In the genomic region with DNA sequence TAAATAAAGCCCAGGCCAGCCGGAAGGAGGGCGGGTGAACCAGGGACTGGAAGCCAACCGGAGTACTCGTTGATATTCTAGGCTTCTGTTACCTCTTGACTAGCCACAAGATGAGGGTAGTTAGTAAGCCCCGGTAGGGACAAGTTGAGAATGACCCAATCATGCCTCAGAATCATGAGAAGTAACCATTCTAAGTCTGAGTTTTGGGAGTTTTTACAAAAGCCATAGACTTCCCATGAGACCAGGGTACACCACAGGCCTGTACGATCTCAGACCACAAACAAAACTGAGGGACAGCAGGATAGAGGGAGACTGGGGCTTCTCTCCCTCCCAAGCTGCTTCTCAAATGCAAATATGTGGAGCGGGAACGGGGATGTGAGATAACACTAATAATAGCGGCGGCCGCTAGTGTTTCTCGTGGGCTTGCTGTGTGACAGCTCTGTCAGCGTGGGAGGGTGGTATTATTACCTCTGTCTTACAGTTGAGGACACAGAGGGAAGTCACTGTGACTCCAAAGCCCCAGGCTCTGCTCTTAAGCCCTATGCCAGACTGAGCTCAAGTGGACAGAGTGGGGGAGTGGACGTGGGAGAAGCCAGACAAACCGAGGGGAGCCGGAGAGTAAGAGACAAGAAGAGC, we compare ENCODE assay signal across 25 mouse cellular contexts. TPM values are rescaled to one million over a fixed set of nuclear protein-coding genes. Genes with fewer than 3 reads are reported as not detected.
DNase-seq lines count a peak whose midpoint lies in the region; ATAC-seq and TF ChIP-seq lines count a peak whose summit lies in the region.
"Had no signal": no experiment of that assay in that cellular context is flagged by ENCODE, and none has a peak within 500 bp of the region (broad histone marks: within the 10 kb centered on the region; RNA-seq: fewer than 3 reads in every experiment).

No protein-coding gene starts in this region.

- no peaks in the 10 kb centered on the region for H3K4me1 ChIP-seq in forebrain, embryonic 13.5 days
- no peaks in the 10 kb centered on the region for H3K4me1 ChIP-seq in forebrain, embryonic 12.5 days
- peaks cover 13% of the 10 kb centered on the region for H3K4me1 ChIP-seq in heart, embryonic 13.5 days
- H3K4me1 ChIP-seq in cortical plate, adult 2 months (ENCODE audit: control insufficient read depth, insufficient read depth, low read length) = peaks cover 9% of the 10 kb centered on the region
- H3K4me1 ChIP-seq: hindbrain, embryonic 15.5 days; intestine, embryonic 15.5 days; midbrain, embryonic 12.5 days; neural tube, embryonic 13.5 days had no signal

- no peak for TF ChIP-seq POLR2A in cortical plate, adult 2 months (IDR thresholded peaks at IDR 0.05; ENCODE audit: extremely low read depth, insufficient read depth, low read length)

- no peak for ATAC-seq in forebrain, embryonic 13.5 days
- no peak for ATAC-seq in forebrain, embryonic 12.5 days (ENCODE audit: low FRiP score)
- ATAC-seq in heart, embryonic 13.5 days (ENCODE audit: extremely low read depth, insufficient number of reproducible peaks, low FRiP score, low TSS enrichment) = no peak
- ATAC-seq: activated CD4-positive, CD25-positive, alpha-beta regulatory T cell, adult 4 months; CD4-positive, CD25-positive, alpha-beta regulatory T cell, adult 4 months; intestine, embryonic 15.5 days; lung, postnatal 0 days had no signal

- intact Hi-C loops in heart, postnatal 10 days (cut with DNase I) = no loop called here
- intact Hi-C loops in left cerebral cortex, postnatal 14 days (cut with DNase I) = no loop called here

- peaks cover 95% of the 10 kb centered on the region for H3K36me3 ChIP-seq in forebrain, embryonic 13.5 days (ENCODE audit: poor library complexity, severe bottlenecking)
- peaks cover 86% of the 10 kb centered on the region for H3K36me3 ChIP-seq in forebrain, embryonic 12.5 days (replicated peaks)
- peaks cover 82% of the 10 kb centered on the region for H3K36me3 ChIP-seq in heart, embryonic 13.5 days

- H3K4me3 ChIP-seq in forebrain, embryonic 13.5 days = no peak overlapping the region
- no peak overlapping the region for H3K4me3 ChIP-seq in forebrain, embryonic 12.5 days (replicated peaks)
- no peak overlapping the region for H3K4me3 ChIP-seq in heart, embryonic 13.5 days
- no peak overlapping the region for H3K4me3 ChIP-seq in cortical plate, adult 2 months (ENCODE audit: insufficient read depth, low read length)
- H3K4me3 ChIP-seq: hindbrain, embryonic 15.5 days; intestine, embryonic 15.5 days; kidney, embryonic 15.5 days; midbrain, embryonic 12.5 days; neural tube, embryonic 13.5 days had no signal

- 85% methylated on average over 16 of the region's 16 CpGs for WGBS in forebrain, embryonic 13.5 days
- WGBS in forebrain, embryonic 12.5 days = 87% methylated on average over 16 of the region's 16 CpGs
- WGBS in heart, embryonic 13.5 days = 55% methylated on average over 16 of the region's 16 CpGs

- no peaks in the 10 kb centered on the region for H3K27me3 ChIP-seq in forebrain, embryonic 13.5 days
- H3K27me3 ChIP-seq in forebrain, embryonic 12.5 days = no peaks in the 10 kb centered on the region
- no peaks in the 10 kb centered on the region for H3K27me3 ChIP-seq in heart, embryonic 13.5 days (replicated peaks)
- H3K27me3 ChIP-seq: hindbrain, embryonic 15.5 days; intestine, embryonic 15.5 days; kidney, embryonic 15.5 days; midbrain, embryonic 12.5 days; neural tube, embryonic 13.5 days had no signal

- no peak for DNase-seq in heart, postnatal 10 days
- peak; percentile 68 to 73 for DNase-seq in left cerebral cortex, postnatal 14 days (ENCODE audit: low spot score in 2 of 2)
- no peak for DNase-seq in left cerebral cortex, adult 11 months (ENCODE audit: low spot score)
- no peak for DNase-seq in adrenal gland, adult 18-20 months (ENCODE audit: low spot score in 2 of 2)
- DNase-seq: adrenal gland, postnatal 14 days; cerebellum, adult 11-12 months; cerebellum, postnatal 14 days; embryo, embryonic 11 days; heart, postnatal 4 days; left cerebral cortex, postnatal 4 days; liver; thymus, postnatal 14 days had no signal

- H3K4me2 ChIP-seq in forebrain, embryonic 13.5 days = no peak overlapping the region
- H3K4me2 ChIP-seq in forebrain, embryonic 12.5 days = no peak overlapping the region
- H3K4me2 ChIP-seq in heart, embryonic 13.5 days = no peak overlapping the region
- H3K4me2 ChIP-seq: hindbrain, embryonic 15.5 days; intestine, embryonic 15.5 days; kidney, embryonic 15.5 days; midbrain, embryonic 12.5 days; neural tube, embryonic 13.5 days had no signal

- H3K27ac ChIP-seq in forebrain, embryonic 13.5 days = no peak overlapping the region
- H3K27ac ChIP-seq in forebrain, embryonic 12.5 days = no peak overlapping the region
- H3K27ac ChIP-seq in heart, embryonic 13.5 days (replicated peaks) = no peak overlapping the region
- H3K27ac ChIP-seq in cortical plate, adult 2 months (ENCODE audit: insufficient read depth, low read length) = peak overlapping the region; percentile 24
- H3K27ac ChIP-seq: hindbrain, embryonic 15.5 days; intestine, embryonic 15.5 days; kidney, embryonic 15.5 days; midbrain, embryonic 12.5 days; neural tube, embryonic 13.5 days had no signal

- H3K9me3 ChIP-seq in forebrain, embryonic 13.5 days (replicated peaks) = no peaks in the 10 kb centered on the region
- H3K9me3 ChIP-seq in forebrain, embryonic 12.5 days = no peaks in the 10 kb centered on the region
- no peaks in the 10 kb centered on the region for H3K9me3 ChIP-seq in heart, embryonic 13.5 days
- H3K9me3 ChIP-seq: G1E; hindbrain, embryonic 15.5 days; intestine, embryonic 15.5 days; kidney, embryonic 15.5 days; midbrain, embryonic 12.5 days; neural tube, embryonic 13.5 days had no signal

- peak overlapping the region; percentile 37; the same call in 1 of the 2 replicates for H3K9ac ChIP-seq in forebrain, embryonic 13.5 days
- H3K9ac ChIP-seq in forebrain, embryonic 12.5 days = no peak overlapping the region
- peak overlapping the region; percentile 25; the same call in 1 of the 2 replicates for H3K9ac ChIP-seq in heart, embryonic 13.5 days
- H3K9ac ChIP-seq: hindbrain, embryonic 15.5 days; intestine, embryonic 15.5 days; kidney, embryonic 15.5 days; midbrain, embryonic 12.5 days; neural tube, embryonic 13.5 days had no signal

- no peak for TF ChIP-seq CTCF in cortical plate, adult 2 months (IDR thresholded peaks at IDR 0.05; ENCODE audit: extremely low read depth, insufficient read depth, low read length)

RNA-seq across cellular contexts. Expression of a gene that starts 22.7 kb away (rescaled TPM):
- polyA plus RNA-seq in forebrain, embryonic 13.5 days (2015; fragmentation: Nextera tagmentation; extraction: Ambion mirVana) = 12.8 and 14.7 TPM in 2 replicates
- 14.3 and 18.1 TPM in 2 replicates for polyA plus RNA-seq in forebrain, embryonic 12.5 days (2016; fragmentation: Nextera tagmentation; extraction: Ambion mirVana)
- 4.1 and 4.6 TPM in 2 replicates for polyA plus RNA-seq in heart, embryonic 13.5 days (2015; fragmentation: Nextera tagmentation; extraction: Ambion mirVana)
- 1 to 10 TPM; 9.0 to 9.5 TPM for total RNA-seq in heart, postnatal 10 days (2021)
- total RNA-seq in left cerebral cortex, postnatal 14 days (2021) = 100 to 1,000 TPM; 264 to 270 TPM
- polyA plus RNA-seq in cortical plate, adult 2 months (2012; rRNA removed) = 191 and 201 TPM in 2 replicates
- total RNA-seq in adrenal gland, adult 18-20 months (2021) = 10 to 100 TPM; 15.3 to 17.2 TPM

RNA-seq across cellular contexts. Expression of a gene that starts 23.0 kb away (rescaled TPM):
- polyA plus RNA-seq in forebrain, embryonic 13.5 days (2015; fragmentation: Nextera tagmentation; extraction: Ambion mirVana) = 33.5 and 38.1 TPM in 2 replicates
- polyA plus RNA-seq in forebrain, embryonic 12.5 days (2016; fragmentation: Nextera tagmentation; extraction: Ambion mirVana) = 39.7 and 41.2 TPM in 2 replicates
- 19.3 and 20.1 TPM in 2 replicates for polyA plus RNA-seq in heart, embryonic 13.5 days (2015; fragmentation: Nextera tagmentation; extraction: Ambion mirVana)
- total RNA-seq in heart, postnatal 10 days (2021) = 10 to 100 TPM; 12.1 to 13.6 TPM
- total RNA-seq in left cerebral cortex, postnatal 14 days (2021) = 10 to 100 TPM; 28.1 to 30.0 TPM
- 36.6 and 39.2 TPM in 2 replicates for polyA plus RNA-seq in cortical plate, adult 2 months (2012; rRNA removed)
- 10 to 100 TPM; 18.6 to 19.6 TPM for total RNA-seq in adrenal gland, adult 18-20 months (2021)

RNA-seq across cellular contexts. Expression of a gene that starts 43.7 kb away (rescaled TPM):
- polyA plus RNA-seq in forebrain, embryonic 13.5 days (2015; fragmentation: Nextera tagmentation; extraction: Ambion mirVana) = 95.0 and 107 TPM in 2 replicates
- 68.2 and 87.4 TPM in 2 replicates for polyA plus RNA-seq in forebrain, embryonic 12.5 days (2016; fragmentation: Nextera tagmentation; extraction: Ambion mirVana)
- 1.4 and 1.6 TPM in 2 replicates for polyA plus RNA-seq in heart, embryonic 13.5 days (2015; fragmentation: Nextera tagmentation; extraction: Ambion mirVana)
- total RNA-seq in heart, postnatal 10 days (2021) = under 1 TPM; 0.43 to 0.72 TPM
- total RNA-seq in left cerebral cortex, postnatal 14 days (2021) = 1,000 to 10,000 TPM; 2,091 to 2,391 TPM
- polyA plus RNA-seq in cortical plate, adult 2 months (2012; rRNA removed) = 899 and 943 TPM in 2 replicates
- 100 to 1,000 TPM in 1 of 2 experiments, 10 to 100 TPM in 1; 30.2 to 121 TPM for total RNA-seq in adrenal gland, adult 18-20 months (2021)

Comparison
In these comparisons a context has a peak if more than half of its experiments do, and no peak if none do; other contexts are left out.
1. DNase-seq: peak in left cerebral cortex, postnatal 14 days (2 of 2); none in heart, postnatal 10 days (0 of 2), left cerebral cortex, adult 11 months (single experiment) and adrenal gland, adult 18-20 months (0 of 2).
2. RNA of a gene that starts 22.7 kb away (polyA plus RNA-seq): 191 to 201 TPM in cortical plate, adult 2 months; 14.3 to 18.1 TPM in forebrain, embryonic 12.5 days, 12.8 to 14.7 TPM in forebrain, embryonic 13.5 days and 4.1 to 4.6 TPM in heart, embryonic 13.5 days; every median in the first group is over 10 times any median in the second.
3. RNA of a gene that starts 43.7 kb away (polyA plus RNA-seq): 899 to 943 TPM in cortical plate, adult 2 months, 95.0 to 107 TPM in forebrain, embryonic 13.5 days and 68.2 to 87.4 TPM in forebrain, embryonic 12.5 days; 1.4 to 1.6 TPM in heart, embryonic 13.5 days; every median in the first group is over 10 times any median in the second.